Mouse (Mus musculus): ENCODE data around the gene Mrps12. TPM values are rescaled to one million over a fixed set of nuclear protein-coding genes. Genes with fewer than 3 reads are reported as not detected.

The Mrps12 gene
- polyA plus RNA-seq, 1 experiment from 2014 or later = 73.3 TPM

- H3K9me3 ChIP-seq (replicated peaks; ENCODE audit: control insufficient read depth, low read length) = no peaks in the 10 kb centered on the region
- no peaks in the 10 kb centered on the region for H3K27me3 ChIP-seq (ENCODE audit: control insufficient read depth, insufficient read depth, low read depth, low read length)
- H3K27ac ChIP-seq (ENCODE audit: low read length) = no peak overlapping the region
- H3K4me2 ChIP-seq (ENCODE audit: low read depth, low read length) = no peak overlapping the region
- H3K4me3 ChIP-seq (ENCODE audit: low read depth, low read length) = no peak overlapping the region
- no peak overlapping the region for H3K9ac ChIP-seq (ENCODE audit: low read depth, low read length)
- peaks cover 12% of the 10 kb centered on the region for H3K4me1 ChIP-seq (ENCODE audit: control insufficient read depth, low read depth, low read length)
- WGBS (ENCODE audit: insufficient replicate concordance) = 90% methylated on average over 21 of the region's 21 CpGs
- H3K36me3 ChIP-seq (ENCODE audit: control insufficient read depth, insufficient read depth) = no peaks in the 10 kb centered on the region
- no peak for ATAC-seq (ENCODE audit: low read depth)
Measured at GRCm38 (mm10) chr7:28739829-28740228, 1.8 kb downstream of the Mrps12 start.

- Histone ChIP-seq H3K9me3 (replicated peaks; ENCODE audit: control insufficient read depth, low read length) (no peaks in the 10 kb centered on the region), H3K27me3 (ENCODE audit: control insufficient read depth, insufficient read depth, low read depth, low read length) (peaks cover 5% of the 10 kb centered on the region; the same call in 1 of the 2 replicates), H3K9ac (ENCODE audit: low read depth, low read length) (no peak overlapping the region), H3K4me3 (ENCODE audit: low read depth, low read length) (no peak overlapping the region), H3K4me1 (ENCODE audit: control insufficient read depth, low read depth, low read length) (peaks cover 10% of the 10 kb centered on the region), H3K27ac (ENCODE audit: low read length) (no peak overlapping the region), H3K4me2 (ENCODE audit: low read depth, low read length) (no peak overlapping the region), H3K36me3 (ENCODE audit: control insufficient read depth, insufficient read depth) (no peaks in the 10 kb centered on the region)
- ATAC-seq (ENCODE audit: low read depth) = no peak
- WGBS (ENCODE audit: insufficient replicate concordance) = 68% methylated on average over 6 of the region's 6 CpGs
Measured at GRCm38 (mm10) chr7:28735701-28736100, 5.9 kb downstream of the Mrps12 start.

- 12% methylated on average over 11 of the region's 11 CpGs for WGBS (ENCODE audit: insufficient replicate concordance)
- Histone ChIP-seq H3K9me3 (replicated peaks; ENCODE audit: control insufficient read depth, low read length) (no peaks in the 10 kb centered on the region), H3K36me3 (ENCODE audit: control insufficient read depth, insufficient read depth) (no peaks in the 10 kb centered on the region), H3K4me1 (ENCODE audit: control insufficient read depth, low read depth, low read length) (peaks cover 9% of the 10 kb centered on the region), H3K4me3 (ENCODE audit: low read depth, low read length) (peak overlapping the region; percentile 58), H3K4me2 (ENCODE audit: low read depth, low read length) (peak overlapping the region; percentile 81), H3K27me3 (ENCODE audit: control insufficient read depth, insufficient read depth, low read depth, low read length) (peaks cover 5% of the 10 kb centered on the region; the same call in 1 of the 2 replicates), H3K9ac (ENCODE audit: low read depth, low read length) (no peak overlapping the region), H3K27ac (ENCODE audit: low read length) (no peak overlapping the region)
- ATAC-seq (ENCODE audit: low read depth) = no peak; the same call in 1 of the 2 replicates
Measured at GRCm38 (mm10) chr7:28733211-28733610, 8.4 kb downstream of the Mrps12 start.

- Histone ChIP-seq H3K4me1 (ENCODE audit: control insufficient read depth, low read depth, low read length) (peaks cover 9% of the 10 kb centered on the region), H3K9ac (ENCODE audit: low read depth, low read length) (peak overlapping the region; percentile 18; the same call in 1 of the 2 replicates), H3K9me3 (replicated peaks; ENCODE audit: control insufficient read depth, low read length) (no peaks in the 10 kb centered on the region), H3K4me2 (ENCODE audit: low read depth, low read length) (peak overlapping the region; percentile 81), H3K4me3 (ENCODE audit: low read depth, low read length) (peak overlapping the region; percentile 58), H3K27ac (ENCODE audit: low read length) (no peak overlapping the region), H3K27me3 (ENCODE audit: control insufficient read depth, insufficient read depth, low read depth, low read length) (peaks cover 5% of the 10 kb centered on the region; the same call in 1 of the 2 replicates), H3K36me3 (ENCODE audit: control insufficient read depth, insufficient read depth) (no peaks in the 10 kb centered on the region)
- whole genome bisulfite sequencing (ENCODE audit: insufficient replicate concordance) = 5% methylated on average over 58 of the region's 58 CpGs
- peak; percentile 93 for ATAC-seq (ENCODE audit: low read depth)
Measured at GRCm38 (mm10) chr7:28732341-28733142, 9.1 kb downstream of the Mrps12 start.

GRCm38 (mm10) chr7:28727649-28728340 lies 13.8 kb downstream of the Mrps12 start:
- H3K27ac ChIP-seq (ENCODE audit: low read length) = no peak overlapping the region
- H3K4me2 ChIP-seq (ENCODE audit: low read depth, low read length) = no peak overlapping the region
- H3K36me3 ChIP-seq (ENCODE audit: control insufficient read depth, insufficient read depth) = no peaks in the 10 kb centered on the region
- H3K4me1 ChIP-seq (ENCODE audit: control insufficient read depth, low read depth, low read length) = peaks cover 5% of the 10 kb centered on the region
- H3K27me3 ChIP-seq (ENCODE audit: control insufficient read depth, insufficient read depth, low read depth, low read length) = peaks cover 5% of the 10 kb centered on the region; the same call in 1 of the 2 replicates
- H3K4me3 ChIP-seq (ENCODE audit: low read depth, low read length) = no peak overlapping the region
- 54% methylated on average over 10 of the region's 10 CpGs for WGBS (ENCODE audit: insufficient replicate concordance)
- H3K9ac ChIP-seq (ENCODE audit: low read depth, low read length) = no peak overlapping the region
- ATAC-seq (ENCODE audit: low read depth) = no peak
- no peaks in the 10 kb centered on the region for H3K9me3 ChIP-seq (replicated peaks; ENCODE audit: control insufficient read depth, low read length)

GRCm38 (mm10) chr7:28726600-28726999 lies 15.0 kb downstream of the Mrps12 start:
- Histone ChIP-seq H3K9ac (ENCODE audit: low read depth, low read length) (no peak overlapping the region), H3K36me3 (ENCODE audit: control insufficient read depth, insufficient read depth) (no peaks in the 10 kb centered on the region), H3K4me1 (ENCODE audit: control insufficient read depth, low read depth, low read length) (no peaks in the 10 kb centered on the region), H3K27me3 (ENCODE audit: control insufficient read depth, insufficient read depth, low read depth, low read length) (no peaks in the 10 kb centered on the region), H3K9me3 (replicated peaks; ENCODE audit: control insufficient read depth, low read length) (no peaks in the 10 kb centered on the region), H3K4me2 (ENCODE audit: low read depth, low read length) (no peak overlapping the region), H3K27ac (ENCODE audit: low read length) (no peak overlapping the region), H3K4me3 (ENCODE audit: low read depth, low read length) (no peak overlapping the region)
- WGBS (ENCODE audit: insufficient replicate concordance) = 7% methylated on average over 14 of the region's 14 CpGs
- no peak for ATAC-seq (ENCODE audit: low read depth)

GRCm38 (mm10) chr7:28724613-28725012 lies 17.0 kb downstream of the Mrps12 start:
- Histone ChIP-seq H3K36me3 (ENCODE audit: control insufficient read depth, insufficient read depth) (no peaks in the 10 kb centered on the region), H3K4me1 (ENCODE audit: control insufficient read depth, low read depth, low read length) (no peaks in the 10 kb centered on the region), H3K4me3 (ENCODE audit: low read depth, low read length) (no peak overlapping the region), H3K9me3 (replicated peaks; ENCODE audit: control insufficient read depth, low read length) (no peaks in the 10 kb centered on the region), H3K27ac (ENCODE audit: low read length) (no peak overlapping the region), H3K9ac (ENCODE audit: low read depth, low read length) (no peak overlapping the region), H3K27me3 (ENCODE audit: control insufficient read depth, insufficient read depth, low read depth, low read length) (no peaks in the 10 kb centered on the region), H3K4me2 (ENCODE audit: low read depth, low read length) (no peak overlapping the region)
- no peak for ATAC-seq (ENCODE audit: low read depth)
- WGBS (ENCODE audit: insufficient replicate concordance) = 72% methylated on average over 2 of the region's 2 CpGs

GRCm38 (mm10) chr7:28722079-28722478 lies 19.5 kb downstream of the Mrps12 start:
- H3K4me1 ChIP-seq (ENCODE audit: control insufficient read depth, low read depth, low read length) = no peaks in the 10 kb centered on the region
- H3K9ac ChIP-seq (ENCODE audit: low read depth, low read length) = no peak overlapping the region
- ATAC-seq (ENCODE audit: low read depth) = no peak
- no peaks in the 10 kb centered on the region for H3K9me3 ChIP-seq (replicated peaks; ENCODE audit: control insufficient read depth, low read length)
- no peaks in the 10 kb centered on the region for H3K27me3 ChIP-seq (ENCODE audit: control insufficient read depth, insufficient read depth, low read depth, low read length)
- 82% methylated on average over 7 of the region's 7 CpGs for WGBS (ENCODE audit: insufficient replicate concordance)
- no peak overlapping the region for H3K27ac ChIP-seq (ENCODE audit: low read length)
- no peaks in the 10 kb centered on the region for H3K36me3 ChIP-seq (ENCODE audit: control insufficient read depth, insufficient read depth)
- H3K4me2 ChIP-seq (ENCODE audit: low read depth, low read length) = no peak overlapping the region
- no peak overlapping the region for H3K4me3 ChIP-seq (ENCODE audit: low read depth, low read length)
